Mouse (Mus musculus) frontal cortex, postnatal 25 days (tissue): Measurements from ENCODE around the gene Zfp804a.

Source experiments
- DNase-seq, 2 experiments: peaks; one replicate each; pipeline ENCODE4 v3.0.0; 2022; ENCODE audit warnings: low spot score in 2 of 2

Zfp804a gene

DNA sequence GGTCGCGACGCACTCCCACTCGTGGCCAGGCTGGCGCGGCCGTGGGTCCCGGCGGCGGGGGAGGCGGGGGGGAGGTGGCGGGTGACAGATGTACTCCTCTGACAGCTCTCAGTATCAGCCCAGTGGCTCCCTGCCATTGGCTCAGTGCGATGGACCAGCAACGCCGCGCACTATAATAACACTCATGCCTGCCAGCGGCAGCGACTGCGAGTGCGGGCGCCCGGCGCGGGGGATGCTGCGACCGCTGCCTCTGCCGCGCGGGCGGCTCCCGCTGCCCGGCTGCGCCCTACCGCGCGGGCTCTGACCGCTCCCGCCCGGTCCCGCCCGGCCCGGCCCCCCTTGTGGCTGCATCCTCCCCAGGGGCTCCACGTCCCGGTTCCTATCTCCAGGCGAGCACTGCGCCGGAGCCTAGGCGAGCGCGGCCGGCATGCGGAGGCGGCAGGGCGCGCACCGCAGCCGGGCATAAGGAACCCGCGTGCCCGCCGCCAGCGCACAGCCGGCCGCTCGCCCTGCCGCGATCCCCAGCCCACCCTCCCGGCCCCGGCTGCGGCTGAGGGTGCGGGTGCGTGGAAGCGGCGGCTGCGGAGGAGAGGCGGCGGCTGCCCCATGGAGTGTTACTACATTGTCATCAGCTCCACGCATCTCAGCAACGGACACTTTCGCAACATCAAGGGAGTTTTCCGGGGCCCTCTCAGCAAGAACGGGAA lies at the start of gene Zfp804a:
Gene Zfp804a (plus strand): TSS at position 38 of the 707 bp plus-strand sequence.
- peak; percentile 20 to 26 for DNase-seq

DNA sequence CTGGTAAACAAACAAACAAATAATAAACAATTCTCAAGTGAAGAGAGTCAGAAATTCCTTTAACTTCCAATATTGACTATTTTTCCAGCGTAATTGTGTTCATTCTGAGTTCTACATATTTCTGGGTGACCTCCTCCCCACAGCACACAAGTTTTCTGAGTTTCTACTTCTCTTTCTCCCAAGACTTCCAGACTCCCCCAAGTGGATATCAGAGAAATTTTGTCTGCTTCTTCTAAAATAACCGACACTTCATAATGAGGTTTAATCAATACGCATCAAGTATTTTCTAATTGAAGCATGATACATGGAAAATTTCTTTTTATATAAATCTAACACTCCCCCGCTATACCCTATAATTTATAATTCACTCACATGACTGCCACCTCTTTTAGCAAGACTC lies 1.4 kb upstream of the Zfp804a start:
- DNase-seq, result no peak

DNA sequence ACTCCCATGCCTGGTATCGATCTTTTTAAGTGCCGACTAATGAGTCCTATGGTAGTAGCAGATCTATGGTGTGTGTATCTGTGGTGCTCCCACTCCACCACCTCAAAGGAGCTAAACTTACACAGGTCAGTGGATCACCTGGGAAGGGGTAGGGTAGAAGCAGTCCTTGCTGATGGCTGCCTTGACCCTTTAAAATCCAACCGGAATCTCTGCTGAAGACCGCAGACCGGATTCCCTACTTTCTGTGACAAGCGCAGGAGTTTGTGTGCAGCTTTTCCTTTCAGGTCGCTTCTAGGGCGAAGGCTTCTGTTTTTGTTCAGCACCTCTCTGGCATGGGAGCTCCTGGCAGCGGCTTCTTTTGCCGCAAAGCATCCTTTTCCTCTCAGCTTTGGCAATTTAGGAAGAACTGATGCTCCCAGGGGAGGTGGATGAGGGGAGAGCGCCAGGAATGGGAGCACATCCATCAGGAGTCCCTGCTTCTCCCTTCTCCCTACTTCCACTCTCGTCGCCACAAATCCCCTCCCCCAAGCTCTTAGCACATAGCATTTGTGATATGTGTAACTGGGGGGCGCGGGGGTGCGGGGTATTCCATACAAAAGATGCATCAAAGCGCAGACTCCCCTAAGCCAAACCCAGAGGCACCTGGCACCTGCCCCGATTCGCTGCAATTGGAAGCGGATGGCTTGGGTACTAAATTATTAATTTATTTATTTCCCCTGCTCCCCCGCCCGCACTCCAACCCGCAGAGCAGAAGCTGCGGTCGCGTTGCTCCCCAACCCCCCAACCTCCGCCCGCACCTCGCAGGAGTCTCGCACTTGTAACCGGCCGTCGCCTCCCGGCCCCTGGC lies 461 bp upstream of the Zfp804a start:
- DNase-seq, result peak; percentile 43 to 57

DNA sequence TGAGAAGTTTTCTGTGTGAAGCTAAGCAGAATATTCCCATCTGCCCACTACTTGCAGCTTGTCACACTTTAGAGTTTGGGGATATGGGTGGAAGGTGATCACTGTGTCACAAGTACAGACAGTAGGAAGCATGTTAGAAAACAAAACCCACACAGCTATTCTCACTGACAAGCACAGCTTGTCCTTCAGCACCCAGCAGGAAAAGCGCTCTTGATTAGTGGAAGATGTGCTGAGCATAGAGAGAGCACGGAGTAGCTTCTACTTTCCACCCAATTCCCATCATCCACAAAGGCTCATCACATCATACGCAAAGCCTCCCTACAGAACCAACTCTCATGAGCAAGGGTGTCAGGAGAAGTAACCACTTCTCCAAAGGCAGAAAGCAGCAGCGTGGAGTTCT lies 1.4 kb downstream of the Zfp804a start:
- DNase-seq, result peak in 1 of 2 experiments; percentile 11

DNA sequence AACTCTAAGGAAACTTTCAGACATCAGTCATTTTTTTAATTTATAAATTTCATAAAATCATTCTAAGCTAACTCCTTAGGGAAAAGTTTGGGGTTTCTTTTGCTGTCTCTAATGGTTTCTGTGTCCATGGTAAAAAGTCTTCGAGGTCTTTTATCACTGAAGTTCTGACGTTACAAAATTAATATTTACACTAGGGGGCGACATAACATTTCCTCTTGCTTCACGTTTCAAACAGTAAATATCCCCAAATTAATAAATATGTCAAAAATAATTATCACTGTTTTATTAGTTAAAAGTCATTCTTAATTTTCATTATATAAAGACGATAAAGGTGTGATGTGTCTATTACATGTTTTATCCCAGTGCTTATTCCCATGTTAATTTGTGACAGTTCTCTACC lies 11.6 kb downstream of the Zfp804a start:
- no peak for DNase-seq

DNA sequence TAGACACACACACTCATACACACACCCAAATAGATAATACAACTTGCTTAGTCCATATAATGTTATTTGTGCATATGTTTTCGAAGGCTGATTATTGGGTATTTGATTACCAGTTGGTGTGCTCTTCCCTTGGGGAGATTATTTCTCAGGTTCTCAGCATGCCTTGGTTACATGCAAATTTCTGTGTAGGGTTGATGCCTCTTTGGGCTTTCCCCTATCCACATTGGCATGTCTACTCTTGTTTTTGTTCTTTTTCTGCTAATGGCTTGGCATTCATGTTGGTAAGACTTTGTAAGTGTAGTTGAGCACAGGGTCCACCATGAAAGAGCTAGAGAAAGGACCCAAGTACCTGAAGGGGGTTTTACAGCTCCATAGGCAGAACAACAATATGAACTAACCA lies 14.9 kb downstream of the Zfp804a start:
- DNase-seq, result no peak

DNA sequence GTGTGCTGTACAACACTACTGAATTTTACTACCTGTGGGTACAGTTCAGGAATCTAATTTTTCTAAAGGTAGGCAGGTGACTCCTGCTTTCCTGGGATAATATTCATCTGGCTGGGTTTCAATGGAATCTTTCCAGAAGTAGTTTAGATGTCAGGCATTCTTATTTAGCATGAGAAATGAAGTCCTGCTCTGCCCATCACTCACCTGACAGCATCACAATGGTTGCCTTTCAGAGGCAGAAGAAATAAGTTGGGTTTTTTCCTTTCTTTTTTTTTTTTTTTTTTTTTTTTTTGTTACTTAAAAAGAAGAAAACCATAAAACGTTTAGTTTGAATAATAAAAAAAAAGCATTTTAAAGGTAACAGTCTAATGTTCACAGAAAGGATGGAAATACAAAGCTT lies 16.1 kb downstream of the Zfp804a start:
- no peak for DNase-seq

DNA sequence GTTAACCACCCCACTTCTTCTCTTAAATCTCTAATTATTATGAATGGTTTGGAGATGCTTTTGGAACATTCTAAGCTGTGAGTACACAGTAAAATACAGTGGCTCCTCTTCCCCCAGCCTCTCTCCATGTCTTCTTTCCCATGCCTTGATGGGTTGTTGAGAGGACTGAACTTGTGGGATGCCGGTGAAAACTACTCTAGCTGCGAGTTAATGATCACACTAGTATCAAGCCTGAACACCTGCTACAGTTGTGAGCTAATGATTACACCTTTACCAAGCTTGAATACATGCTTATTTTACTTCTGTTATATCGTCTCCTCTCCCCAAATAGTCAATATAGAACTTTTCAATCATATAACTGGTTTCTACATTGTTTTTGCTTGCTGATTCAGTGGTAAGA lies 23.9 kb downstream of the Zfp804a start:
- DNase-seq, result no peak

DNA sequence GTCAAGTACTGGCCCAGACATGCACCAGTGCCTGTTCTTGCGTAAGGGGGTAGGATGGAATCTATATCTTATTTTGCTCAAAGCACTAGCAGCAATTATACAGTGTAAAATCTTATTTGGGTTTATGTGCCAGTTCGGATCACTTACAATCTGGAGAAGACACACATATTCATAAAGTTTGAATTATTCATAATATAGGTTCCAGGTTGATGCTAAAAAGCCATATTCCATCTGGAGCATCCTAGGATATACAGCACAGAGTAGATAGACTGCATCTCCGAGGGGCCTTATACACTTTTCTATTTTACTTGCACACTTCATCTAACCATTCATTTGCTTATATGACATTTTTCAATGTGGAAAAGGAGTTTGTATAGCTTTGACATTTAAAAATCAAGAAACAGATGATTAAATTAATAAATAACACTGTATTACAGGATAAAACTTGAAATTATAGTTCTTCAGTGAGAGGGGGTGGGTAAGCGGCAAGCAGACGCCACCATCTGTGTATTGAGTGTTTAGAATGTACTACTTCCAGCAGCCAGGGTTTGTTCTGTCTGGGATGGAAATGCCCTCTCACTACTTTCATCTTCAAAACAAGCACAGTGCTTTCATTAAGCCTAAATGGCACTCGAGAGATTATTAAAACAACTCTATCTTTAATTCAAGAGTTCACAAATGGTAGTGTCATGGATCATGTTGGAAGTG lies 25.4 kb downstream of the Zfp804a start:
- DNase-seq, result no peak

DNA sequence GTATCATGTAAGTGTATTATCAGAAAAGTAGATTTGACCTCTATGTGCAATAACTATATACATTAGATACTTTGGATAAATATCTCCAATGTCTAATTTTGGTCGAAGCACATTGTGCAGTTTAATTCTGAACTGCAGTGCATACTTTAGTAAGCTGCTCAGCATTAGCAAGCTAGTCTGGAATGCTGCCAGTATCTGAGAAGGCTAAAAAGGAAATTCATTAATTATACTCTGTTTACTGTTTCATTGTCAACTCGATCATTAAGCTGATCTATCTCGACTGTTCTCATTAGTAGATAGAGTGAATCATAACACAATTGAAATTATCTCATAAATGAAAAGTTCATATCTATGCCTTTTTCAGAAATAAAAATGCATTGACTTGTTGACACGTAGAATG lies 27.7 kb downstream of the Zfp804a start:
- no peak for DNase-seq

DNA sequence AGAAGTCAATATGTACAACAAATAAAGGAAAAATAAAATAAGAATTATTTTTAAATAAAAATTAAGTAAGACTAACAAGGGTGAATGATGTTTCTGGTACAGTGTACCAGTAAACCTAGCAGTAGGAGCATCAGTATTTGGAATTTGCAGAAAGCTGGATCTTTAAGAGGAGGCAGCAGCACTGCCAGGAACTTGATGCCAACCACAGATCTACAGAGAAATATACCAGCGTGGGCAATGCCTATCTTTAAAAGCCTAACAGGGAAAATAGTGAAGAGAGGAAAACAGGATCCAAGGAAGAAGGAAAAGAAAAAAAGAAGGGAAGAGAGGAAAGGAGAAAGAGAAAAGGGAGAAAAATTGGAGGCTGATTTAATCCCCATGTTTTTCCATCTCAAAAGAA lies 60.1 kb downstream of the Zfp804a start:
- DNase-seq, result no peak

DNA sequence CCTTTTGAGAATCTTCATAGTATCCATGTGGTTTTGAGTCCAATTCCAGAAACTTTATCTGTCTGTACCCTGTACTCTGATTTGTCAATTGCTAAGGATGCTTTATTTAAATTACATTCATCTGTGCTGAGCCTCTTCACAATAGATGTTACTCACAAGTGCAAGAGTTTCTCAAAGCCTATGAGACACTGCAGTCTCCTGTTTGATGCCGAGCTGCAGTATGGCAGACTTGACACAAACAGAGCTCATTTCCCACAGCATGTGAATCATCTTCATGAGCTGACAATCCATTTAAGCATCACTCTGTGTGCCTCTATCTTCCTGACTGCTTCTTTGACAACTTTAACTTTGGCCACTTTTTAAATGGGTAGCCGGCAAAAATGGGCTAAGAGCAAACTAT lies 60.6 kb downstream of the Zfp804a start:
- no peak for DNase-seq

DNA sequence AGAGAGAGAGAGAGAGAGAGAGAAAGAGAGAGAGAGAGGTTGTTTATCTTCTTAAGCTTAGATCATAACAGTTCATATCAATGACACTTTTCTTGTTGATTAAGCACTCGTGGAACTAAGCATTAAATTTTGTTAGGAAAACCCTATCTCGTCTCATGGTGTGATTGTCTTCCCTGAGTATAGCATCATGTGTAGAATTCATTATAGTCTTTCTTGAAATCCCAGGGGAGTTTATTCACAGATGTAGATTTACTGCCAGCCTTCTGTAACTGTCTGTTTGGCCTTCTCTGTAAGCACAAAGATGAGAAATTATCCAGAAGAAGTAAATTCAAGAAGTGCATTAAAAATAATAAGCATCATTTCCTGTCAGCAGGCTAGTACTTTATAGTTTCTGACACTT lies 66.6 kb downstream of the Zfp804a start:
- no peak for DNase-seq

DNA sequence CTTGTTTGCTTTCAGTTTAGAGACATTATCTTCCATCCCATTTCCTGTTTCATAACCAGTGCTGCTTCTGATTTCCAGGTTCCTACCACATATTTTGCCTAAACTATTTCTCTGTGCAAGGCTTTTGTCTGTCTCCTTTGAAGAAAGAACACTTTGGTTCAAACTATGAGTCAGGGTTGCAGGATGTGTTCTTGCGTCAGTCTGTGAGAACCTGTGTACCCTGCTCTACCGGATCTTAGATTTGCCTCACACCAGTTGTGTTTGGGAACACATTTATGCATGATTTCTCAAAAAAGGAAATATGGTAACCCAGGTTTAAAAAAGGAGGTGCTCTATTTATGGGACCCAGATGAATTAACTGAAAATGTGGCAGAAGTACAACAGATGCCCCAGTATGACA lies 125.7 kb downstream of the Zfp804a start:
- DNase-seq, result no peak

DNA sequence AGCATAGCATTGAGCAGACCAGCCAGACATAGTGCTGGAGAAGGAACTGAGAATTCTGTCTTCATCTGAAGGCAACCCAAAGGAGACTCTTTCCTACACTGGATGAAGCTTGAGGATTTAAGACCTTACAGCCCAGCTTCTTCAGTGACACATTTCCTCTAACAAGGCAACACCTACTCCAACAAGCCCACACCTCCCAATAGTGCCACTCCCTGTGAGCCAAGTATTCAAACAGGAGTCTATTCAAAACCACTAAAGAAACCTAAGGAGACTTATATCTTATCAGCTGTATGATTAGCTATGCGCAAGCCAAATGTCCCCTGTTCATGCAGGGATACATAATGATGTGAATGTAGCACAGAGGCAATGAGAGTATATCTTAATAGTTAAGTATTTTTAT lies 128.0 kb downstream of the Zfp804a start:
- DNase-seq, result no peak

DNA sequence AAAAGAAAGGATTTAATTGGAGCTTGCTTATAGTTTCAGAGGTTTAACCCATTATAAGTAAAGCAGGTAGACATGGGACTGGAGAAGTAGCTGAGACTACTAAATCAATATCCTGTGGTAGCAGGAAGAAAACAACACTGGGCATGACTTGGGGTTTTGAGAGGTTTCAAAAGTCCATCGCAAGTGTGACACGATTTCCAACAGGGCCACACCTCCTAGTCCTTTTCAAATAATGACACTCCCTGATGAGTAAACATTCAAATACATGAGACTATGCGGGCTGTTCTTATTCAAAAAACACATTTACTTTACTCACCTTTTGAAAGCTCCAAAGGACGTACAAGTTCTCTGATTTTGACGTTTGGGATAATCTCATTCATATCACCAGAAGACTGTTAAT lies 146.9 kb downstream of the Zfp804a start:
- no peak for DNase-seq

DNA sequence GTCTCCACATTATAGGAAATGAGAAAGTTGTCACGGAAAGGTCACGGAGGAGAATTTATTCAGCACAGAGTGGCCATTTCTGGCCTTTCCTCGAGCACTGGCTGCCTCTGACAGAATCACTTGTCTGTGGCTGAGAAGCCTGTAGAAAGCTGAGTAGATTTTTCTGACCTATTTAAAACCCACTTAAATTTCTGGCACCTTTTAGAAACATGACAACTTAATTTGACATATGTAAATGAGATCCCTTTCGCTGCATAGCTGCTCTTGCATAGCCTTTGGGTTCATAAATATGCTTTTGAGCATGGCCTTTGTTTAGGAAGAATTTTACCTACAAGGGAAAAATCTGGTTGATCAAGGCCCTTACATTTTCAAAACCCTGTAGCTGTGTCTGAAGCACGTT lies 147.6 kb downstream of the Zfp804a start:
- DNase-seq, result no peak

DNA sequence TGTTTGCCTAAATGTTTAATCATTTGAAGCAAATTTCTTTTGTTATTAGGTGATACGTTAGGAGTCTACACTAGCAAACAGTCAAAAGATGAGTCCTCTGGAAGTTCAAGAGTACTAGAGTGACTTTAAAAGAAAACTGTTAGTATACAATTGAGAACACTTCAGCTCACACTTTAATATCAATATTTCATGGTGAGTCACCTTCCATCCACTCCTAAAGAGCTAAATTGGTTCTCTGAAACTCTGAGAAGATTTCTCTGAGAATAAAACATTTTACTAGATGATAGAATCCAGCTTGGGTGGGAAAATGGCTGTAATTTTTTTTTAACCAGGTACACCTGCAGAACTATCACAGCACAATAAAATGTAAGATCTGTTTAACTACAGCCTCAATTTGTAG lies 157.6 kb downstream of the Zfp804a start:
- DNase-seq, result no peak

DNA sequence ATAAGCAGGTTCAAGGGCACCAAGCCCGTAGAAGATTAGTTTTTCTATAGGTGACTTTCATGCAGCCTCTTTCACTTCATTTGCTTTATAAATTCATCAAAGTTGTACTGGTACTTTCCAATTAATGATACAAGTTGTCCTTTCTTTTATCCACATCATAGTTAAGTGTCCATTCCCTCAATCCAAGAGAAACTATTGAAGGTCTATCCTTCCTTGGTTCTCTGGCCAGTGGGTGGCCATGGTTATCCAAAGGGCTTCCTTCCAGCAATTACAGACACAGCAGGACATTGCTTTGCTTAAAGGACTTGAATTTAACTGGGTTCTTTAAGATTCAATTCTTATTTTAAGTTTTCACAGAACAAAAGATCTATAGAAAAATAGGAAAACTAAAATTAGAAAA lies 158.9 kb downstream of the Zfp804a start:
- no peak for DNase-seq

DNA sequence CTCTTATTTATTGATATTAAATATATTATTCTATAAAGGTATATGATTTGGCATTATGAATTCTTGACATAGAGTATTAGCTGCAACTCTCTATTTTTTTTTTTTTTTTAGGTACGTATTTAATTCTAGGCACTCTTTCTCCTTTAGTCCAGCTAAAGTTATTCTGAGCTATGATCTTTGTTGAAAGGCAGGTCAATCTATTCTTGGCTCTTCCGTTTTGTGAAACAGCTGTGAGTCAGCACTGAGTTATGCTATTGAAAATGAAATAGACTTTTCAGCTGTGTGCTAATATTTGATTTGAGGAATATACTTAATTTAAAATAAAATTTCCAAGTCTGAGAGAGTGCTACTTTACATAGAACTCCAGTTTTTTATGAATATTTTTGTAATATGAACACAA lies 164.9 kb downstream of the Zfp804a start:
- no peak for DNase-seq

DNA sequence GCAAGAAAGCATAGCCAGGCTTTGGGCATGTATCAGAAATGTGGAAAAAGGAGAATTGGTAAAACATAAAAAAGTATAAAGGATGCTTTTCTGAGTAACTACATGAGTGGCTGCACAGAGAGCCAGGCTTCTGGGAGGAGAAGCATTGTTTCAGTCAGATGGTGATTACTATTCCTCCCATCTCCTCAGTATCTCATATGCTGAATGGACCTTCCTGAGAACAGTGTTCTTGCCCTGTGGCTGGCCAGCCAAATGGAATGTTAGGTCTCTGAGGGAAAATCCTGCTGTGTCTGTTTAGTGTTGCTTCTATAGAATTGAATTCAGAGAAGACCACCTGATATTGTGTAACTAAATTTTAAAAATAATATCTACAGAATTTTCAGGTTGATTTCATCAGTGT lies 193.0 kb downstream of the Zfp804a start:
- DNase-seq, result no peak

DNA sequence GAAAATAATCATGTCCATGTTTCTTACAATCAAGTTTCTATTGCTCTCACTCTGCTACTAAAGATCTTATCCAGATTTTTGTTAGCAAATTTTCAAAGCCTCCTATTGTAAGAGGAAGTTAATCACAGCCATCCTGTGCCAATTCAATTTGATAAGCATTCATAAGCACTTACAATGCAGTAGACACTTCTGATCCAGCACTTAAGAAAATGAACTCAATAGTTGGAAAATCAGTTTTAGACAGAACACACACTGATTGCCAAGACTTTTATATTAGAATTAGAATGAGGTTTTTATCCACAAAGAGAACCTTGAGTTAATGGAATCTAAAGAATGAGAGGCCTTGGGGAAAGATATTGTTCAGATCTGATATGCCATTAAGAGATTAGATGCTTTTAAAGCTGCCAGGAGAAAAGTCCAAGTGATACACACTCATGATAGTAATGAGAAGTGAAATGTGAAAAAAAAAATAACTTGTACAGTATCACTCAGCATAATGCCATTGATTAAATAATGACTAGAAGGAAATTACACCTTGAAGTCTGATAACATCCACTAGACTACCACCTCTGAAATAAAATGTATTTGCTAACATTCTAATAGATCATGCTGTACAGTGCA lies 194.0 kb downstream of the Zfp804a start:
- DNase-seq, result no peak
